Mouse (Mus musculus) MEL (cell line): ENCODE data around the gene Trmt11. TPM values are rescaled to one million over a fixed set of nuclear protein-coding genes. Genes with fewer than 3 reads are reported as not detected.

Experiments
- DNase-seq: peaks from one replicate; pipeline ENCODE4 v3.0.0; 2011; ENCODE audit warnings: low read depth, low spot score
- H3K27ac ChIP-seq: 2 replicates; pipeline ENCODE4 v1.5.1; 2012; ENCODE audit warnings: low read depth, mild to moderate bottlenecking, control low read depth, low read length, moderate library complexity; ENCODE audit not compliant: control insufficient read depth
- H3K27me3 ChIP-seq, 2 experiments: fragments of 150-350 bp in 1 of 2; sonication (generic) in 1 of 2; 2 replicates each; pipeline ENCODE4 v1.6.1; 2012; ENCODE audit warnings: low read length in 2 of 2, mild to moderate bottlenecking in 2 of 2, improper control_type of control experiment in 1 of 2, moderate library complexity in 1 of 2; ENCODE audit not compliant: insufficient read depth in 2 of 2, control insufficient read depth in 1 of 2
- H3K36me3 ChIP-seq, 2 experiments: 2 replicates each; pipeline ENCODE4 v1.6.1; 2012 to 2014; ENCODE audit warnings: low read length in 2 of 2, improper control_type of control experiment in 1 of 2, inconsistent platforms in 1 of 2, mild to moderate bottlenecking in 1 of 2; ENCODE audit not compliant: insufficient read depth in 2 of 2, control insufficient read depth in 1 of 2
- H3K4me1 ChIP-seq, 2 experiments: fragments of 150-350 bp in 1 of 2; sonication (generic) in 1 of 2; 2 replicates each; pipeline ENCODE4 v1.6.1; 2012; ENCODE audit warnings: low read length in 2 of 2, improper control_type of control experiment in 1 of 2, mild to moderate bottlenecking in 1 of 2; ENCODE audit not compliant: insufficient read depth in 2 of 2, control insufficient read depth in 1 of 2
- H3K4me3 ChIP-seq, 2 experiments: fragments of 150-350 bp in 1 of 2; sonication (generic) in 1 of 2; 2 replicates each; pipeline ENCODE4 v1.5.1; 2012; ENCODE audit warnings: low read depth in 2 of 2, low read length in 2 of 2, mild to moderate bottlenecking in 2 of 2, moderate library complexity in 2 of 2, control low read depth in 1 of 2, improper control_type of control experiment in 1 of 2; ENCODE audit not compliant: control insufficient read depth in 1 of 2, insufficient read depth in 1 of 2
- H3K79me2 ChIP-seq: 2 replicates; pipeline ENCODE4 v1.6.1; 2012; ENCODE audit warnings: mild to moderate bottlenecking, low read length, moderate library complexity; ENCODE audit not compliant: control insufficient read depth, poor library complexity, insufficient read depth
- H3K9ac ChIP-seq: 2 replicates; pipeline ENCODE4 v1.6.1; 2012; ENCODE audit warnings: low read depth, mild to moderate bottlenecking, control low read depth, low read length, moderate library complexity; ENCODE audit not compliant: control insufficient read depth, poor library complexity, severe bottlenecking
- H3K9me3 ChIP-seq: fragments of 150-350 bp; sonication (generic); replicated peaks from 2 replicates; pipeline ENCODE4 v1.6.1; 2012; ENCODE audit warnings: mild to moderate bottlenecking, low read length, improper control_type of control experiment, moderate library complexity; ENCODE audit not compliant: insufficient read depth
- BHLHE40 ChIP-seq: IDR thresholded peaks from 2 replicates; pipeline ENCODE4 v1.6.1; 2012; ENCODE audit warnings: low read depth, mild to moderate bottlenecking, inconsistent platforms, low read length, improper control_type of control experiment, borderline replicate concordance
- CHD1 ChIP-seq: IDR thresholded peaks from 2 replicates; pipeline ENCODE4 v1.6.1; 2012; ENCODE audit warnings: low read depth, mild to moderate bottlenecking, inconsistent platforms, low read length, improper control_type of control experiment
- CTCF ChIP-seq, 3 experiments: IDR thresholded peaks in 2 of 3; conservative IDR thresholded peaks in 1 of 3; 2 replicates each; pipeline ENCODE4 v1.5.1; 2011 to 2012; ENCODE audit warnings: low read length in 3 of 3, low read depth in 2 of 3, mild to moderate bottlenecking in 2 of 3, improper control_type of control experiment in 1 of 3, inconsistent platforms in 1 of 3, mixed read lengths in 1 of 3, moderate library complexity in 1 of 3; ENCODE audit not compliant: control insufficient read depth in 1 of 3, insufficient read depth in 1 of 3, poor library complexity in 1 of 3, severe bottlenecking in 1 of 3
- E2F4 ChIP-seq: IDR thresholded peaks from 2 replicates; pipeline ENCODE4 v1.6.1; 2011; ENCODE audit warnings: low read depth, low read length, improper control_type of control experiment, borderline replicate concordance
- ELF1 ChIP-seq: IDR thresholded peaks from 2 replicates; pipeline ENCODE4 v1.6.1; 2014; ENCODE audit warnings: low read depth, mild to moderate bottlenecking, inconsistent platforms, low read length, improper control_type of control experiment, moderate library complexity
- EP300 ChIP-seq, 2 experiments: IDR thresholded peaks; 2 replicates each; pipeline ENCODE4 v1.6.1; 2011; ENCODE audit warnings: improper control_type of control experiment in 2 of 2, low read length in 2 of 2, low read depth in 1 of 2, mild to moderate bottlenecking in 1 of 2
- ETS1 ChIP-seq: IDR thresholded peaks from 2 replicates; pipeline ENCODE4 v1.6.1; 2012; ENCODE audit warnings: low read depth, mild to moderate bottlenecking, inconsistent platforms, low read length, improper control_type of control experiment, moderate library complexity
- GABPA ChIP-seq: IDR thresholded peaks from 2 replicates; pipeline ENCODE4 v1.6.1; 2012; ENCODE audit warnings: low read depth, mild to moderate bottlenecking, inconsistent platforms, low read length, improper control_type of control experiment, moderate library complexity
- GATA1 ChIP-seq: IDR thresholded peaks from 2 replicates; pipeline ENCODE4 v1.6.1; 2011; ENCODE audit warnings: low read depth, low read length, improper control_type of control experiment
- HCFC1 ChIP-seq: IDR thresholded peaks from 2 replicates; pipeline ENCODE4 v1.6.1; 2012; ENCODE audit warnings: low read depth, mild to moderate bottlenecking, inconsistent platforms, low read length, improper control_type of control experiment, moderate library complexity
- JUND ChIP-seq: IDR thresholded peaks from 2 replicates; pipeline ENCODE4 v1.6.1; 2011; ENCODE audit warnings: low read depth, mild to moderate bottlenecking, improper control_type of control experiment, low read length
- KAT2A ChIP-seq: conservative IDR thresholded peaks from 2 replicates; pipeline ENCODE4 v1.6.1; 2012; ENCODE audit warnings: low read depth, low read length, improper control_type of control experiment, inconsistent platforms
- MYB ChIP-seq: IDR thresholded peaks from 2 replicates; pipeline ENCODE4 v1.6.1; 2011; ENCODE audit warnings: mild to moderate bottlenecking, low read depth, low read length, improper control_type of control experiment
- POLR2A ChIP-seq, 2 experiments: IDR thresholded peaks; 2 replicates each; pipeline ENCODE4 v1.6.1; 2011 to 2012; ENCODE audit warnings: low read length in 2 of 2, mild to moderate bottlenecking in 2 of 2, control low read depth in 1 of 2, improper control_type of control experiment in 1 of 2, low read depth in 1 of 2, moderate library complexity in 1 of 2; ENCODE audit not compliant: control insufficient read depth in 1 of 2, insufficient read depth in 1 of 2, poor library complexity in 1 of 2
- POLR2AphosphoS5 ChIP-seq: IDR thresholded peaks from 2 replicates; pipeline ENCODE4 v1.6.1; 2012; ENCODE audit warnings: low read depth, borderline replicate concordance, mild to moderate bottlenecking, inconsistent platforms, low read length, moderate library complexity, mixed read lengths
- RAD21 ChIP-seq: IDR thresholded peaks from 2 replicates; pipeline ENCODE4 v1.6.1; 2011; ENCODE audit warnings: mild to moderate bottlenecking, low read depth, low read length, improper control_type of control experiment
- SIN3A ChIP-seq: IDR thresholded peaks from 2 replicates; pipeline ENCODE4 v1.6.1; 2012; ENCODE audit warnings: low read length, improper control_type of control experiment, inconsistent platforms
- TAL1 ChIP-seq: IDR thresholded peaks from 2 replicates; pipeline ENCODE4 v1.6.1; 2012; ENCODE audit warnings: mild to moderate bottlenecking, inconsistent platforms, low read length, moderate library complexity, mixed read lengths
- TCF12 ChIP-seq: IDR thresholded peaks from 2 replicates; pipeline ENCODE4 v1.6.1; 2014; ENCODE audit warnings: low read depth, mild to moderate bottlenecking, inconsistent platforms, low read length, improper control_type of control experiment, moderate library complexity
- UBTF ChIP-seq: IDR thresholded peaks from 2 replicates; pipeline ENCODE4 v1.6.1; 2012; ENCODE audit warnings: low read depth, mild to moderate bottlenecking, inconsistent platforms, low read length, improper control_type of control experiment, moderate library complexity, borderline replicate concordance; ENCODE audit not compliant: insufficient read depth
- USF1 ChIP-seq: IDR thresholded peaks from 2 replicates; pipeline ENCODE4 v1.6.1; 2014; ENCODE audit warnings: low read depth, mild to moderate bottlenecking, inconsistent platforms, low read length, improper control_type of control experiment, moderate library complexity
- USF2 ChIP-seq, 2 experiments: IDR thresholded peaks; 2 replicates each; pipeline ENCODE4 v1.6.1; 2011 to 2012; ENCODE audit warnings: improper control_type of control experiment in 2 of 2, low read length in 2 of 2, borderline replicate concordance in 1 of 2, inconsistent platforms in 1 of 2, low read depth in 1 of 2, mild to moderate bottlenecking in 1 of 2; ENCODE audit not compliant: insufficient read depth in 1 of 2
- ZKSCAN1 ChIP-seq: IDR thresholded peaks from 2 replicates; pipeline ENCODE4 v1.6.1; 2012; ENCODE audit warnings: low read depth, mild to moderate bottlenecking, inconsistent platforms, low read length, improper control_type of control experiment, moderate library complexity
- ZMIZ1 ChIP-seq: IDR thresholded peaks from 2 replicates; pipeline ENCODE4 v1.6.1; 2012; ENCODE audit warnings: low read depth, mild to moderate bottlenecking, inconsistent platforms, low read length, improper control_type of control experiment, moderate library complexity
- ZNF384 ChIP-seq: IDR thresholded peaks from 2 replicates; pipeline ENCODE4 v1.6.1; 2012; ENCODE audit warnings: low read depth, mild to moderate bottlenecking, inconsistent platforms, low read length, improper control_type of control experiment
- polyA plus RNA-seq, 2 experiments: library from polyadenylated mRNA; stranded (reverse) in 1 of 2; unstranded in 1 of 2; fragments of >175 nt in 1 of 2; fragments of >200 nt in 1 of 2; gene quantifications; 2 replicates each; pipeline versions ENCODE4 v1.2.1 to v1.2.4; 2012; ENCODE audit warnings: low replicate concordance in 2 of 2, low read depth in 1 of 2; ENCODE audit not compliant: insufficient read length in 2 of 2, insufficient read depth in 1 of 2, missing spikeins in 1 of 2
- total RNA-seq: library from RNA; depleted of rRNA; stranded (reverse); fragments of 300-350 nt; gene quantifications from 2 replicates; pipeline ENCODE4 v1.2.3, GENCODE M21; 2012

The Trmt11 gene
- total and polyA plus RNA-seq, 3 experiments = 15.8 to 22.6 TPM; not detected in 1

DNA sequence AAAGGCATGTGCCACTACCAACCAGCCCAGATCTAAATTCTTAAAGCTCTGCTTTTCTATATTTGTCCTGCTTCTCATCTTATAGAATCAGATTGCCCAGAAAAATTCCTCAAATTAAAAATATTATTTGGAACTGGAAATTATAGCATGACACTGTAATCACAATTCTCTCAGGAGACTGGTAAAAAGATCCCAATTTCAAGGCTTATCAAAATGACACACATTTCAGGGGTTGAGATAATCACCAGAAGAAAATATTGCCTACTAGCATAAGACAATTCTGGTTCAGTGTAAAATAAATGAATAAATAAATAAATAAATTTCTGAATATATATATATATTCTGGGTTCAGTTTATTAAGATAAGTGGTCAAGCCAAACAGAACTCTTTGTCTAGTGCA lies 9.1 kb upstream of the Trmt11 start:
- H3K36me3 ChIP-seq = peaks cover 2 to 10% of the 10 kb centered on the region in 2 experiments; a peak in 3 of 4 replicates
- peaks cover 0 to 2% of the 10 kb centered on the region in 2 experiments; a peak in 2 of 4 replicates for H3K4me1 ChIP-seq
- no peaks in the 10 kb centered on the region for H3K79me2 ChIP-seq
- H3K9me3 ChIP-seq = no peaks in the 10 kb centered on the region
- no peak for TF ChIP-seq ZKSCAN1
- peak; percentile 44 to 62; a peak in 3 of 4 replicates for TF ChIP-seq EP300 (IDR thresholded peaks at IDR 0.05; ENCODE audit: low read depth in 1 of 2, low read length in 2 of 2)
- peak; percentile 62; the same call in 1 of the 2 replicates for TF ChIP-seq GATA1
- TF ChIP-seq TCF12 = peak; percentile 55; the same call in 1 of the 2 replicates
- no peak for TF ChIP-seq POLR2AphosphoS5
- TF ChIP-seq GABPA = no peak
- no peak for TF ChIP-seq MYB
- H3K9ac ChIP-seq = no peak overlapping the region
- no peaks in the 10 kb centered on the region for H3K27me3 ChIP-seq
- no peak overlapping the region for H3K27ac ChIP-seq
- no peak overlapping the region for H3K4me3 ChIP-seq
- DNase-seq = no peak

DNA sequence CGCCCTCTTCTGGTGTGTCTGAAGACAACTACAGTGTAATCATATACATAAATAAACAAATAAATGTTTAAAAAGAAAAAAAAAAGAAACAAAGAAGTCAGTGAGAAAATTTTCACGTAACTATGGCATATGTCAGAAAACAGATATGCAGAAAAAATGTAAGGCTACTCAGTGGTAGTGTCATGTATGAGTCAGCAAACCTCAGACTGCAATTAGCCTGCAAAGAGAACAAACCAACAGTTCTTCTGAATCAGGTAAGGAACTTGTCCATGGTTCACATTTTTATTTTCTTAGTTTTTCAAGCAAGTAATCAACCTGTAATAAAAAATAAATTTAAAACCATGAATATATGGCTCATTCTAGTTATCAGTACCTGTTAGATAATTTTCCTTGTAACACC lies 7.6 kb upstream of the Trmt11 start:
- DNase-seq = peak; percentile 41

DNA sequence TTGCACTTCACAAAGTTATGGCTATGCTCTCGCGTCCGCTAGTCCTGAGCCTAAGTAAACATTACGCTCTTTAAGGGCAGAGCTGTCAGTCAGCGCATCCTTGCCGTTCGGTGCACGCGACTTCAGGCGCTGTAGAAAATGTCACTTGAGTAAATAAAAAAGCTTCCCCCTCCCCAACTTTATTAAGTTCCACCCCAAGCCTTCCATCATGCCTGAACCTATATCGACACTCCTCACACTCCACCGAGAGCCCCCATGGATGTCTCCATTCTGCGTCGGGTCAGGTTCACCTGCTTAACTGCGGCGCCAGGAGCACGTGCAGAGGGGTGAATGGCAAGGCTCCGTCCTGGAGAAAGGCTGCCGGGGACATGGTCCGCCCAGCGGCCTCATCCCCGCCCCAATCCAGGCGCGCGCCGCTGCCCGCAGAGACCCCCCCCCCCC lies 435 bp downstream of the Trmt11 start:
- Histone ChIP-seq H3K9me3 (no peaks in the 10 kb centered on the region), H3K79me2 (peaks cover 22% of the 10 kb centered on the region), H3K9ac (peak overlapping the region; percentile 85), H3K27me3 (no peaks in the 10 kb centered on the region), H3K4me3 (peak overlapping the region; percentile 72 to 89), H3K4me1 (peaks cover 0 to 11% of the 10 kb centered on the region in 2 experiments; a peak in 2 of 4 replicates), H3K27ac (peak overlapping the region; percentile 60), H3K36me3 (peaks cover 9 to 18% of the 10 kb centered on the region in 2 experiments)
- peak; percentile 74 for DNase-seq
- TF ChIP-seq BHLHE40 = peak; percentile 83
- TF ChIP-seq POLR2AphosphoS5 = no peak
- TF ChIP-seq E2F4 = no peak
- peak; percentile 28; the same call in 1 of the 2 replicates for TF ChIP-seq USF1
- no peak for TF ChIP-seq JUND
- TF ChIP-seq KAT2A = no peak
- TF ChIP-seq ETS1 = no peak
- peak; percentile 91 for TF ChIP-seq SIN3A
- no peak for TF ChIP-seq POLR2A (IDR thresholded peaks at IDR 0.05; ENCODE audit: control insufficient read depth in 1 of 2, insufficient read depth in 1 of 2, low read depth in 1 of 2, low read length in 2 of 2, poor library complexity in 1 of 2)
- 0 out of 4 replicates have a peak, but pooled peaks of 1 of the 2 experiments have one; percentile 1 for TF ChIP-seq EP300 (IDR thresholded peaks at IDR 0.05; ENCODE audit: low read depth in 1 of 2, low read length in 2 of 2)
- no peak for TF ChIP-seq CTCF (IDR thresholded peaks at IDR 0.05 in 2 of 3, conservative IDR thresholded peaks at IDR 0.05 in 1 of 3; ENCODE audit: control insufficient read depth in 1 of 3, insufficient read depth in 1 of 3, low read depth in 2 of 3, low read length in 3 of 3, poor library complexity in 1 of 3, severe bottlenecking in 1 of 3)
- TF ChIP-seq CHD1 = 0 out of 2 replicates have a peak, but pooled peaks have one; percentile 71
- no peak for TF ChIP-seq TAL1
- no peak for TF ChIP-seq ZMIZ1
- TF ChIP-seq ZNF384 = no peak

More for the DNA sequence above, 7.6 kb upstream of the Trmt11 start:
- Histone ChIP-seq H3K4me3 (no peak overlapping the region), H3K9me3 (no peaks in the 10 kb centered on the region), H3K36me3 (peaks cover 2 to 10% of the 10 kb centered on the region in 2 experiments; a peak in 3 of 4 replicates), H3K9ac (no peak overlapping the region), H3K79me2 (no peaks in the 10 kb centered on the region), H3K27ac (no peak overlapping the region), H3K4me1 (peaks cover 0 to 2% of the 10 kb centered on the region in 2 experiments; a peak in 2 of 4 replicates), H3K27me3 (no peaks in the 10 kb centered on the region)
- TF ChIP-seq ETS1 (no peak), HCFC1 (no peak), MYB (no peak), GATA1 (no peak), POLR2AphosphoS5 (no peak), ZKSCAN1 (no peak), USF2 (IDR thresholded peaks at IDR 0.05; ENCODE audit: borderline replicate concordance in 1 of 2, insufficient read depth in 1 of 2, low read depth in 1 of 2, low read length in 2 of 2) (no peak), ELF1 (no peak), BHLHE40 (no peak), UBTF (no peak), SIN3A (no peak), EP300 (IDR thresholded peaks at IDR 0.05; ENCODE audit: low read depth in 1 of 2, low read length in 2 of 2) (no peak), RAD21 (no peak), POLR2A (IDR thresholded peaks at IDR 0.05; ENCODE audit: control insufficient read depth in 1 of 2, insufficient read depth in 1 of 2, low read depth in 1 of 2, low read length in 2 of 2, poor library complexity in 1 of 2) (no peak)
